Mouse (Mus musculus): ENCODE data around the gene Slc8a2.

Gene Slc8a2

DNA sequence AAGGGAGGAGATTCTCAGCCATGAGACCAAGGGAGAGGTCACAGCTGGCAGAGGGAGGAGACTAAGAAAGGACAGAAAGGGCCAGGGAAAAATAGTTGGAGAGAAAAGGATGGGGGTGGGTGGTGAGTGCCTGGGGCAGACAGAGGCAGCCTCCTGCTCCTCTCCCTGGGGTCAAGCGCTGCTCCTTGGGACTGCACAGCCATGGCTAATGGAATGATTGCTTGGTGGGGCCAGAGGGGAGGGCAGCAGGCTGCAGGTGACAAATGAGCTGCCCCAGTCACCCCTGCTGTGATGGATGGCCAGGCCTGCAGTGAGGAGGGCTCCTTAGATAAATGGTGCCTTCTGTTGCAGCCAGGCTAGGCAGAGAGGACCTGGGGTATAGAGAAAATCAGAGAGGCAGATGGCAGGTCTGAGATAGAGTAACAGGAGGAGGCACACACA is 42.5 kb downstream of the Slc8a2 start:
- peak; percentile 71 to 73 for DNase-seq

DNA sequence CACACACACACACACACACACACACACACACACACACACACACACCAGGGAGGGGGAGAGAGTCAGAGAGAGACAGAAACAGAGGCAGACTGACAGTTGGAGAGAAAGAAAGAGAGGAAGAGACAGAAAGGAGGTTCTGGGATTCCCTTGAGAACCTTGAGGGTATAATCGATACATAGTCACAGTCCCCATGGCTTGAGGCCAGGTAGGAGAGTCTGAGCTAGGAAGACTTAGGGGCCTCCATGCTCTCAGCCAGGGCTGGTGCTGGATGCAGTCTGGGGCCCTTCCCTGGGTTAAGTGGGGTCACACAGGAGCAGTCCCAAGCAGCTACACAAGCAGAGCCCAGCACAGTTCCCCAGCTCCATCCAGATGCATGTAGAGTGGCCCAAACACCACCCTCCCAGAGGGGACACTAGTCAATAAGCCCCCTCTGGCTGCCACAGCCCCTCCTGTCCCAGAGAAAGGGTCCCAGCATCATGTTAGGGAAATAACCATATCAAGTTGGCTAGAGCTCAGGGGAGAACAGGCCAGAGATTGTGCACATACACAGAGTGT is 43.0 kb downstream of the Slc8a2 start:
- peak; percentile 46 to 52 for DNase-seq

DNA sequence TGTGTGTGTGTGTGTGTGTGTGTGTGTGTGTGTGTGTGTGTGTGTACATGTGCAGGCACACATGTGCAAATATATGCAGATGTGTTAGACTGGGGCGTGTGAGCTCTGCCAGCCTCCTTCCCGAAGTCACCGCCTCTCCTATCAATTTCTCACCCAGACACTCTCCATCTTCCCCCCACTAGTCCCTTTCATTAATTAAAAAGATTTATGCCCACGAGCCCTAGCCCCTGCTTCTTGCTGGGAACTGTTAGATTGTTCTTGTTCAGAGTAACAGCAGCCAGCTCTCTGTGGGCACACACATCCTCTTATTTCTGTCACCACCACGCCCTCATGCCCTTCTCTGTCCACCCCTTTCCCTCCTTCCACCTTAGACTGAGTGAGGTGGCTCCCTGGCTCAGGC is 43.5 kb downstream of the Slc8a2 start:
- DNase-seq, result peak in 1 of 2 experiments; percentile 24

DNA sequence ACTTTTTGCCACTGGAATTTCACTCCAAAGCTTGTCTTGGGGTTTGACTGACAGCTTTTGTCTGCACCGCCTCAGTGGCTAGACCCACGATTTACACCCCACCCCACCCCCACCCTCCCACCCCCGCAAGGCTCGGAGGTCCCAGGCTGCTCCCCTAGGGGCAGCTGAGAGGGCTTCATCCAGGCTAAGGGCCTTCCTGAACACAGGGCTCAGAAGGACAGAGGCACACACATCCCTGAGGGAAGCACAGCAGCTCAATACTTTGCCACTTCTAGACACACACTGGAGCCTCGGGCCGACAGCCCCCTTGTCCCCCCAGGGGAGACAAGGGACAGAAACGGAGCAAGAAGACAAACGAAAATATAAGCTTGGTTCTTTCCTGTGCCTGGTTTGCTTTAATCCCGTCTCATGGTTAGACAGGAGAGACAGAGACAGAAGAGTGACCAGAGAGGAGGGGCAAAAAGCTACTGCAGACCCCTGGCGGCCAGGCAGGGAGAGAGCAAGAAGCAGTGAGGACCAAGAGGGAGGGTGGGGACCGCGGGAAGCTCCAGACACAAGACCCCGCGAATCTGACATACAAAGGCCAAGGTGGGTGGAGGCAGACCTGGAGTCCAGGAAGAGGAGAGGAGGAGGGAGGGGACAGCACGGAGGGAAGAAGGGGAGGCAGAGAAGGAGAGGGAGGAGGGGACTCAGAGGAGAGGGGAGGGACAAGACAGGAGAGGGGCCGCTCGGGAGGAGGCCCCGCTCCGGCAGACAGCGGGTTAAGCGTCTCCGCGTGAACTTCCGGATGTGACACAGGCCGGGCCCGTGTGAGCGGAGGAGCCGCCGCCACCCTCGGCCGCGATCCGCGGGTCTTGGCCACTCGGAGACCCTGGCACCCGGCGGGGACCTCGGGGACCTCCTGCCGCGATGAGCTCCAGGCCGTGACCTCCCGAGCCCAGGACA is 45.2 kb downstream of the Slc8a2 start, which contains the start of gene Meis3:
Gene Meis3 (plus strand): TSS at position 494 of the 945 bp plus-strand sequence.
- peak; percentile 73 to 74 for DNase-seq

DNA sequence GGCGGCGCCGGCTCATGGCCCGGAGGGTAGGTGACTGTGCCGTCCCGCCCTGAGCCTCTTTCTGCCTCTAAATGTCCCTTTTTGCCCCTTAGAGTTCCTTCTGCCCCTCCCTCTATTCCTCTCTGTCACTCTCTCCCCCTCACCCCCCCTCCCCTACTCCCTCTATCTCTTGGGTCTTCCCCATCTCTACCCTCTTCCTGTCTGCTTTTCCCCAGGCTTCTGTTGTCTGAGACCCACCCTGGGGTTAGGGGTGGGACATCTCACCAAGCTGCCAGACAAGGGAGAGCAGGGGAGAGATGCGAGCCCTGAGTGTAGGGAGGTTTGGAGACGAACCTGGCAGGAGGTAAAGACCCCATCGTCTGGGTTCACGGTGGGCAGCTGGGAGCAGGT is 45.9 kb downstream of the Slc8a2 start:
- DNase-seq, result peak in 1 of 2 experiments; percentile 21

DNA sequence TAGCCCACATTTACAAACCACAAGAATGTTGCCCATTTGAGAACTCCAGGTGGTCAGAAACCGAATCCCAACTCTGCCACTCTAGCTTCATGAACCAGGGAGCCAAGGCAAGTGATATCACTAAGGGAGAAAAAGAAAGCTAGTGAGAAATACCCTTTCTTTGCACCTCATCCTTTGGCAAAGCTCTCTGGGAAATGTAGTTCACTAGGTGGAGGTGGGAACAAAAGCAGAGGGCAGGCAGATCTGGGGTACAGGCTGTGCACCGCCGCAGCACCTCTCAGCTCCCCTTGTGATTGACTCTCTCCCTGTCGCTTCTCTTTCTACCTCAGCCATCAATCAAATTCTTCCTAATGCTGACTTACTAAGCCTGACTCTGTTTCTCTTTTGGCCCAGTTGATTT is 48.5 kb downstream of the Slc8a2 start:
- DNase-seq, result no peak

DNA sequence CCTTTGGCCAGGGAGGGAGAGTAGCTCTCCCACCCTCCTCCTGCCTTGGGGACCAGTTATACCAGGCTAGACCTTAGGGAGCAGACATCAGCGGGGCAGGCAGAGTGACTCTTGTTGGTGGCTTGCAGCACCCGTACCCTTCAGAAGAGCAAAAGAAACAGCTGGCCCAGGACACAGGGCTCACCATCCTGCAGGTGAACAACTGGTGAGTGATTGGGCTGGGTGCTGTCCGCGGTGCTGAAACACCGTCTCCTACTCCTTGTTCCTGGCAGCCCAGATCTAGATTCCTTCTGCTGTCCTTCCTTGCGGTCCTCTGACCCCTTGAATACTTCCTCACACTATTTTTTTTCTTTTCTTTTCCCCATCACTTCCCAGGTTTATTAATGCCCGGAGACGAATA is 54.0 kb downstream of the Slc8a2 start:
- no peak for DNase-seq

DNA sequence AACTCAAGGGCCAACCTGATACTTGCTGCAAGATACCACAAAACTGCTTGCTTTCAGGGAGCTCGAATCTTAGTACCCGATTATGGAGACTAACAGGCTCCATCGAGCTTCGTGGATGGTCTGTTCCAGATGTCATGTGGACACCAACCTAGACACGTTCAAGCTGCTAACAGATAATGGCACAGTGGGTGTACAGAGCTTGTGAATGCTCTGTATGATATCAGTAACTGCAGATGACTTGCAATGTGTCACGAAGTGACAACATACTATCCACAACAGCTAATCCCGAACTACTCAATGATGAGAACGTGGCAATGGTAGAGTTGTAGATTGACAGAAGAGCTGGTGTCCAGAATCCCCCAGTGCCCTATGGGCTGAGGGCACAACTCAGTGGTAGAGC is 57.9 kb downstream of the Slc8a2 start:
- no peak for DNase-seq

DNA sequence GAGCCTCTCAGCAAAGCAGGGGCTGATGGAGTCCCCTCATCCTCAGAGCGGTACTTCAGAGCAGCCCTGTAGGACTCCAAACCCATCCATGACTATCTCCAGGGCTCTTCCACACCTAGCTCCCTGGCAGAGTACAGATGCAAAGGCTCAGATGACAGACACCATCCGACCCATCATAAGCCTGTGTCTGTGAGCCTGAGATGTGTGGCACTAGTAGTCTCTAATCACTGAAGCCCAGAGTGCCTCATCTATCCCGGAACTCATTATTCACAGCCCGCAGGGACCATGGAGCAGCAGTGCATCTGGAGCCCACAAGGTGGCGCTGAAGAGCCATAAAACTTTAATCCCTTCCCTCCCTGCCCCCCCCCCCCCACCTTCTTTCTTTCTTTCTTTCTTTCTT is 62.7 kb downstream of the Slc8a2 start:
- peak; percentile 89 to 93 for DNase-seq

DNA sequence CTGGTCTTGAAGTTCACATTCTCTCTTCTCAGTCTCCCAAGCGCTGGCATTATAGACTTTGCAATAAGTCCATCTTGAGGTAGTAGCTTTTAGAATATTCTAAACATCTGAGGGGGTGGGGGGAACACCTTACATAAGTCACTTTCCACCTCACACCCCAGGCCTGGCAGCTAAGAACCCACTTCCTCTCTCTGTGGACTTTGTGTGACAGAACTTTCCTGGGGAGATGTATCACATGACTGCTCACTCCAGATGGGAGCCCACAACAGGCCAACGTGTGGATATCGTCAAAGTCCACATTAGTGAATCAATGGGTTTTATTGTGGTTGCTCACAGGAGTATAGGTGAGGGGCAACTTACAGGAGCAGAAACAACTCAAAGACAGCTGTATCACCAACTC is 64.1 kb downstream of the Slc8a2 start:
- DNase-seq, result no peak

DNA sequence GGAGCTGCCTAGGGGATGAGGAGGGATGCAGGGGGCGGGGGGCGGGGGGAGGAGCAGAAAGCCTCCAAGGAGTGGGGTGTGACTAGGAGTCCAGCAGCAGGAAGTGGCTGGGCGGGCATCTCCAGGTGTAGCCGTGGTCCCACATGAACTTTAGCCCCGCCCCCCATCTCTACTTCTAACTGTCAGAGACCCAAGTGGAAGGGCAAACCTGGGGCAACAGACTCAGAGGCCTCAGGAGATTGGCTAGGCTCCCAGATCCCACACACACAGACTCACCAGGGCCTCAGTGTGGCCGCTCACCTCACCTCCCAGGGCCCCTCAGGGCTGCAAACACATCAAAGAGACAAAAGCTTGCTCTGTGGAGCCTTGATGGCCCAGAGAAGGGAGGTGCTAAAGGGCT is 67.0 kb downstream of the Slc8a2 start:
- DNase-seq, result no peak

DNA sequence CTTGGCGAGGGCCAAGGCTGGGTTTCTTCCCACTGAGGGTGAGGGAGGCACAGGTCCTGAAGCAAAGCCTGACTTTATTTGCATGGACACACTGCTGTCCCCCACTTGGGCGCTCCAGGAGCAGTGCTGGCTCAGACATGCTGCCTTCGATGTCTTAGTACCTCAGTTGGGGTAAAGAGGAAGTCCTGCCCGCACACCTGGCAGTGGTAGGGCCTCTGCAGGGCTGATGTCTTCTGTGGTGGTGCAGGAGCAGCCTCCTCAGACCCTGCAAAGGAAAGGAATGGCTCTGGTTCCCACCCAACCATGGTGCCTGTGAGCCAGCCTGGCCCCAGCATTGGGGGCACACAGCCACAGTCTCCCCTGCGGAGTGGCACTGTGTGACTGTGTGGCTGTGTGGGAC is 67.5 kb downstream of the Slc8a2 start:
- DNase-seq, result no peak

DNA sequence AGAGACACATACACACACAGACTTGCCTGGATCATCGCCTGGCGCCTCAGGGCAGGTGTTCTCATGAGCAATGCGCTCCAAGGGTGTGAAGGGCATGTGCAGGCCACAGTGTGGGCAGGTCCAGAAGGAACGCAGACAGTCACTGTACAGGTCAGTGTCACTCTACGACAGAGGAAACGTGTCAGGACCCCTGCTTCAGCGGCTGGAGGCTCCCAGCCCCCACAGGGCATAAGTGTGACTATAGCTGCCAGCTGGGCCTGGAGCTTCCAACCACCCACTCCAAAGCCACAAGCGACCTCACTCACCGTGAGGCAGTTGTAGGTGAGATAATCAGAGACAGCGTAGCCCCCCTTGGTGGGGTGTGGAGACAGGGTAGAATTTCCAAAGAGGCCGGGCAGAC is 68.9 kb downstream of the Slc8a2 start:
- DNase-seq, result no peak

DNA sequence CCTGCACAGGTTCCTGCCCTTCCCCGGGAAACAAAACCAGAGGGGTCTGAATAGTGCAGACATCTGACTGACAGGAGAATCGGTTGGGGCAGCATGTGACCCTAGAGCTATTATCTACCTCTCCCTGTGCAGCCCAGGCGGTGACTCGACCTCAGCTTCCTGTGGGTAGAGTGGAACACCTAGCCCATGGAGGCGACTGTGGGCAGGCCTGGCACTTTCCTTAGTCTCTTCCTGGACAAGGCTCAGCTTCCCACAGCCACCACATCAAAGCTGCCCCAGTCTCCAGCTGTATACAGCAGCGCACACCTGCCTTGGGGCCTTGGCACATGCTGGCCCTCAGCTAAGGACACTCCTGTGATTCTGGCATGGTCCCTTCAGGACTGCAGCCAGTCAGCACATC is 71.5 kb downstream of the Slc8a2 start:
- no peak for DNase-seq

DNA sequence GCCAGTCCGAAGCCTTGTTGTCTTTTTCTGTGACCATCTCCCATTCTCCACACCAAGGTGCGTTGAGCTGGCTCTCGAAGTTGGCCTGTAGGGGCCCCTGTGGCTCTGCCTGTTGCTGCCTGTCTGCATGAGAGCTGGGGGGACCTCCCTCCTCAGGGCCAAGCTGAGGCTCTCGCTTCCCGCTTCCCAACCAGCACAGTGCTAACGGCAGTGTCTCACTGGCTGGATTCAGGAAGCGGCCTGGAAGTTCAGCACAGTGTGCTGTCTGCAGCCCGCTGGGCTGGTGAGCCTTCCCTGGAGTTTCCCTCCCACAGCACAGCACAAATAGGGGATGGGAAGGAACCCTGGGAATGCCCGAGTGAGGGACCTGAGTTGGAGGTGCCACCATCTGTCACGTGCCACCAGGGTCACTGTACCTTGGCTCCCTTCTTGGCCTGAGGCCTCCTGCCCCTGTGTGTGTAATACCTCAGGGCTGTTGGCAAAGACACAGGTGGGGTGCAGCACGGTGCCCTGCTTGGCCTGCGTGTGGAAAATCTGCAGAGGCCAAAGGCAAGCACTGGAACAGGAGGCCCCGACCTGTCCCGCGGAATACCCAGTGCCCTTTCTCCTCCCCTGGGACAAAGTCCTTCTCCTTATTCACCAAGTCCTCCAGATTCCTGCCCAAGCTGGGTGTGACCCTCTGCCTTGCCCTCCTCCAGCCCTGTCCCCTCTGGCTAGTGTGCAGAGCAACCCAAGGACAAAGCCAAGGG is 73.3 kb downstream of the Slc8a2 start:
- DNase-seq, result no peak

DNA sequence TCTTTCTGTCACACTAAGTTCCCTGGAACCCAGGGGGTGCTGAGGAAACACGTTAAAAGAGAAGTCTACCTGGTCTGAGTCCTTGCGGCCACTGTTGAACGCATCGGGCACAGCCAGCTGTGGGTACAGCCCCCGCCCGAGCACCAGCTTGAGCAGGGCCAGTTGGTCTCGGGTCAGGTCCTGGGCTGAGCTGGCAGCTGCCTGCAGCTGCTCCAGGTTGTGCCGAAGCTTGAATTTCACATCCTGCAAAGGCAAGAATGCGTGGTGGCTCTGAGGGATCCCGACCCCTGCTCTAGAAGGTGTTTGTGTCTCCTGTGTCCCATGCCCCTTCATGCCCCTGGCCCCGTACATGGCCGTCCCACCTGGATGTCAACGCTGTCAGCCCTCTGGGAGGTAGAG is 73.9 kb downstream of the Slc8a2 start:
- no peak for DNase-seq

DNA sequence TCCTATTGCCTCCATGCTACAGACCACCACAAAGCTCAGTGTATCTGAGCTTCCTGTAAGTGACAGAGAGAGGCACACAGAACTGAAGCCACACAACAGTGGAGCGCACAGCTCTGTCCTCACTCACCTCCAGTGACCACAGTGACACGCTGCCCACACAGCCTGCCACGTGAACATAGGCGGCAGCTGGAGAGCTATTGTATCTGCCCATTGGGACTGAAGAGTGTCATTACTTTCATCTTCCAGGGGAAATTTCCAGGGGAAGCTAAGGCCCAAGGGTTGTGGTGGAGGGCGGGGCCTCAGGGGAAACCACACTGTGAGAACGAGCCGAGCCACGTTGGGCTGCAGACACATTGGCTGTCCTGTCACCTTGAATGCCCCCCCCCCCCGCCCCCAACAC is 75.2 kb downstream of the Slc8a2 start:
- no peak for DNase-seq

DNA sequence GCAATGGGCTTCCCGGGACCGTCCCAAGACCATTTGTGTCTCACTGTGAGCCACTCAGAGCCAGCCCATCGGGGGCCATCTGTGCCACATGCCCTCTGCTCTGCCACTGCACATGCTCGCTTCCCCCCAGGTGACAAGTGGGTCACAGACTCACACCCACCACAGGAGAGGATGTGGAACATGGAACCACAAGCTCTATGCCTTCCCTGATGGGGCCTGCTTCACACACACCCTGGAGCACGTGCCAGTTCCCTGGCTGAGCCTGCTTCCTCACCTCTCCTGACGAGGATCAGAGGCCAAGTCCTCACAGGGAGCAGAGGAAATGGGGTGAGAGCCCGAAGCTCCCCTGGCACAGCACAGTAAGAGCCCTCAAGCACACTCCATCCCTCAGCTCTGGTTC is 77.5 kb downstream of the Slc8a2 start:
- peak in 1 of 2 experiments; percentile 25 for DNase-seq

DNA sequence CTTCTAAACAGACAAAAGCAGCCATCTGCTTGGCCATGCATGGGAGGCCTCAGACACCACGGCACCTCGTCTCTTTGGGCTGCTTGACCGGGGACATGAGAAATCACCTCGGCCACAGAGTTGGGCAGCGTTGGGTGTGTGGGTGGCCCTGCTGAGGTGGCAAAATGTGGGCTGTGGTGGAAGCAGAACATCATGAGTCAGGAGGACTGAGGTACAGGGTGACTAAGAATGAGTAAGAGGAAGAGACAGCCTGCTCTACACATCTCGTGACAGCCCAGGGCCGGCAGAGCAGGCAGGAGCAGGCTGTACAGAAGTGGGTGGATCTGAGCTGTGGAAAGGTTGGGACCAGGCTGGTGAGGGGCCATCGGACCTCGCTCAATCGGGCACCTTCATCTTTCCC is 77.9 kb downstream of the Slc8a2 start:
- no peak for DNase-seq

DNA sequence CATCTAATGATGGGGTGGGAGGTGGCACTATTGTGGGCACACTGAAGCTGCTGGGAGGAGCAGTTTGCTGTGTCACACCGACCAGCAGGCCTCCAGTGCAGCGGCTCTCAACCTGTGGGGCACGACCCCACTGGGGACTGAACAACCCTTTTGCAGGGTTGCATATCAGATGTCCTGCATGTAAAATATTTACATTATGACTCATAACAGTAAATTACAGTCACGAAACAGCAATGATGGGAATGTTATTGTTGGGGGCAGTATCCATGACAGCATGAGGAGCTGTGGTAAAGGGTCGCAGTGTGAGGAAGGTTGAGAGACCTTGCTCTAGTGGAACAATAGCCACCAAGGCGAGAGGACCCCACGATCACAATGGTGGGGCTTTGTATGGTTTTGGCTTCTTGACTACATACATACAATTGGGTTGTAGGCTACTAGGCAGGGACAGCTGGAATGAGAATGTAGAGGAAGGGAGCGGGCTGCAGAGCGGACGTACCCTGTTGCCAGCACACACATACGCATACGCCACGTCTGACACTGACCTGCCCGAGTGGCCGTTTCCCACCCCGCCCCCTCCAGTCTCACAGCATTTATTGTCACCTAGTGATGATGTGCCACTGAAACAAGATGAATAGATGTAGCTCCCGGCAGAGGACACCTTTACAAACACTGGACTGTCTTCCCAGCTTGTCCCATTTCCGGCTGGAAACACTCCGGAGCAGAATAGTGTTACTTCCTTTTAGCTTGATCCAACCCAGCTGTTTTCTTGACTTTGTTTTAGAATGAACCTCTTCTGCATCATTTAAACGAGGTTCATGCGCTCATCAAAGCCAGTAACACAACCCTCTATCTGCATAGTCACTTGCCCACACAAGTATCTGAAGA is 79.4 kb downstream of the Slc8a2 start:
- no peak for DNase-seq
